In genomic region chr11:84752007-84752406, GRCm38 (mm10) we compare ENCODE assay signal across 12 mouse cellular contexts.
DNase-seq lines count a peak whose midpoint lies in the region; ATAC-seq and TF ChIP-seq lines count a peak whose summit lies in the region.
"Had no signal": no experiment of that assay in that cellular context is flagged by ENCODE, and none has a peak within 500 bp of the region (broad histone marks: within the 10 kb centered on the region; RNA-seq: fewer than 3 reads in every experiment).

No protein-coding gene starts in this region.

- no peaks in the 10 kb centered on the region for H3K9me3 ChIP-seq in forebrain, postnatal 0 days (ENCODE audit: low read length)
- H3K9me3 ChIP-seq in forebrain, embryonic 15.5 days = no peaks in the 10 kb centered on the region
- H3K9me3 ChIP-seq: lung, embryonic 15.5 days; midbrain, embryonic 15.5 days had no signal

- H3K4me3 ChIP-seq in forebrain, postnatal 0 days (ENCODE audit: low read depth, low read length) = no peak overlapping the region
- H3K4me3 ChIP-seq in forebrain, embryonic 15.5 days = no peak overlapping the region
- H3K4me3 ChIP-seq: lung, embryonic 15.5 days; midbrain, embryonic 15.5 days; neural tube, embryonic 15.5 days had no signal

- ATAC-seq in forebrain, postnatal 0 days = no peak
- no peak for ATAC-seq in forebrain, embryonic 15.5 days (replicated peaks)
- ATAC-seq in monocyte, adult 5-6 weeks (replicated peaks; ENCODE audit: insufficient number of reproducible peaks, low FRiP score, low TSS enrichment, poor library complexity, severe bottlenecking) = no peak
- ATAC-seq: inflammation-experienced regulatory T-cells, adult 6 months; midbrain, embryonic 15.5 days had no signal

- no peak overlapping the region for H3K4me2 ChIP-seq in forebrain, postnatal 0 days (ENCODE audit: low read depth)
- H3K4me2 ChIP-seq in forebrain, embryonic 15.5 days (replicated peaks) = no peak overlapping the region
- H3K4me2 ChIP-seq: lung, embryonic 15.5 days; midbrain, embryonic 15.5 days; neural tube, embryonic 15.5 days had no signal

- TF ChIP-seq CTCF in forebrain, postnatal 0 days (IDR thresholded peaks at IDR 0.05; ENCODE audit: low read depth) = peak; percentile 43; the same call in 1 of the 2 replicates

- intact Hi-C loops in left cerebral cortex, postnatal 4 days (cut with DNase I) = no loop called here

- H3K4me1 ChIP-seq in forebrain, postnatal 0 days (ENCODE audit: insufficient read depth) = no peaks in the 10 kb centered on the region
- no peaks in the 10 kb centered on the region for H3K4me1 ChIP-seq in forebrain, embryonic 15.5 days
- H3K4me1 ChIP-seq: midbrain, embryonic 15.5 days had no signal

- H3K36me3 ChIP-seq in forebrain, postnatal 0 days (ENCODE audit: insufficient read depth) = no peaks in the 10 kb centered on the region
- H3K36me3 ChIP-seq in forebrain, embryonic 15.5 days = no peaks in the 10 kb centered on the region
- H3K36me3 ChIP-seq: lung, embryonic 15.5 days; midbrain, embryonic 15.5 days; neural tube, embryonic 15.5 days had no signal

- H3K27ac ChIP-seq in forebrain, postnatal 0 days (ENCODE audit: low read depth, low read length) = no peak overlapping the region
- H3K27ac ChIP-seq in forebrain, embryonic 15.5 days (replicated peaks) = no peak overlapping the region
- H3K27ac ChIP-seq: lung, embryonic 15.5 days; midbrain, embryonic 15.5 days; neural tube, embryonic 15.5 days had no signal

- 72% methylated on average over 6 of the region's 6 CpGs for WGBS in forebrain, postnatal 0 days
- WGBS in forebrain, embryonic 15.5 days = 79% methylated on average over 6 of the region's 6 CpGs

- no peaks in the 10 kb centered on the region; the same call in 1 of the 2 replicates for H3K27me3 ChIP-seq in forebrain, postnatal 0 days (ENCODE audit: insufficient read depth, low read length)
- H3K27me3 ChIP-seq in forebrain, embryonic 15.5 days = peaks cover 12% of the 10 kb centered on the region
- H3K27me3 ChIP-seq: lung, embryonic 15.5 days; midbrain, embryonic 15.5 days had no signal

- H3K9ac ChIP-seq in forebrain, postnatal 0 days = no peak overlapping the region
- H3K9ac ChIP-seq in forebrain, embryonic 15.5 days (replicated peaks) = no peak overlapping the region
- H3K9ac ChIP-seq: lung, embryonic 15.5 days; midbrain, embryonic 15.5 days; neural tube, embryonic 15.5 days had no signal

- peak; percentile 25 for DNase-seq in forebrain, postnatal 0 days
- peak; percentile 44 for DNase-seq in left cerebral cortex, postnatal 4 days
- DNase-seq in left cerebral cortex, adult 11 months (ENCODE audit: low spot score) = no peak
- DNase-seq in A20 (ENCODE audit: low read depth, low spot score) (peak; percentile 62), R1 (ENCODE audit: low read depth, low spot score) (peak; percentile 55), MN1 (ENCODE audit: low spot score) (no peak)

Comparison
In these comparisons a context has a peak if more than half of its experiments do, and no peak if none do; other contexts are left out.
1. DNase-seq: peak in forebrain, postnatal 0 days (single experiment), left cerebral cortex, postnatal 4 days (single experiment), A20 (single experiment) and R1 (single experiment); none in left cerebral cortex, adult 11 months (single experiment) and MN1 (single experiment).